Mouse (Mus musculus) heart, embryonic 11.5 days (tissue): Measurements from ENCODE around the gene Uba3. TPM values are rescaled to one million over a fixed set of nuclear protein-coding genes. Genes with fewer than 3 reads are reported as not detected.

Source experiments
- ATAC-seq: fragments of 200-750 bp; cut with Nextera tagmentation; replicated peaks from 2 replicates; pipeline ENCODE4 v1.8.0; 2017; ENCODE audit warnings: moderate library complexity; ENCODE audit not compliant: insufficient number of reproducible peaks, low FRiP score, low TSS enrichment
- H3K27ac ChIP-seq: fragments of 300-500 bp; sonication (generic); 2 replicates; pipeline ENCODE4 v1.5.1; 2014; ENCODE audit warnings: mild to moderate bottlenecking, low read depth, low read length
- H3K27me3 ChIP-seq: fragments of 300-500 bp; sonication (generic); 2 replicates; pipeline ENCODE4 v1.6.1; 2014; ENCODE audit warnings: mild to moderate bottlenecking, low read length, mixed read lengths; ENCODE audit not compliant: control insufficient read depth, insufficient read depth
- H3K36me3 ChIP-seq: fragments of 300-500 bp; sonication (generic); 2 replicates; pipeline ENCODE4 v1.6.1; 2014; ENCODE audit warnings: mild to moderate bottlenecking, low read length, moderate library complexity, mixed read lengths; ENCODE audit not compliant: control insufficient read depth, insufficient read depth
- H3K4me1 ChIP-seq: fragments of 300-500 bp; sonication (generic); 2 replicates; pipeline ENCODE4 v1.6.1; 2014; ENCODE audit warnings: low read length; ENCODE audit not compliant: control insufficient read depth, insufficient read depth
- H3K4me2 ChIP-seq: fragments of 300-500 bp; sonication (generic); 2 replicates; pipeline ENCODE4 v1.6.1; 2014; ENCODE audit warnings: mild to moderate bottlenecking, moderate library complexity
- H3K4me3 ChIP-seq: fragments of 300-500 bp; sonication (generic); 2 replicates; pipeline ENCODE4 v1.5.1; 2014; ENCODE audit warnings: low read depth, low read length
- H3K9ac ChIP-seq: fragments of 300-500 bp; sonication (generic); 2 replicates; pipeline ENCODE4 v1.6.1; 2014; ENCODE audit warnings: mild to moderate bottlenecking, low read depth, low read length, moderate library complexity
- H3K9me3 ChIP-seq: fragments of 300-500 bp; sonication (generic); replicated peaks from 2 replicates; pipeline ENCODE4 v1.6.1; 2016; ENCODE audit warnings: low read length; ENCODE audit not compliant: control insufficient read depth
- WGBS: fragments of 180-500 bp; shearing (Covaris S2); extraction: QIAGEN DNeasy Blood & Tissue Kit; methylation state at CpG from one replicate; pipeline ENCODE4 v1.1.7; 2014; ENCODE audit not compliant: insufficient replicate concordance; 5-methylcytosine and 5-hydroxymethylcytosine counted together
- polyA plus RNA-seq: library from polyadenylated mRNA; unstranded; fragments of >200 nt; fragmentation: Nextera tagmentation; extraction: Ambion mirVana; gene quantifications from 2 replicates; pipeline ENCODE4 v1.2.1, GENCODE M21; 2014

The Uba3 gene
- polyA plus RNA-seq, 1 experiment from 2014 or later, result 90.7 TPM

- H3K4me3 ChIP-seq, result no peak overlapping the region
- H3K36me3 ChIP-seq, result peaks cover 2% of the 10 kb centered on the region; the same call in 1 of the 2 replicates
- H3K27me3 ChIP-seq, result no peaks in the 10 kb centered on the region
- no peak overlapping the region for H3K9ac ChIP-seq
- H3K27ac ChIP-seq, result no peak overlapping the region
- WGBS, result 76% methylated on average over 6 of the region's 6 CpGs
- no peak overlapping the region for H3K4me2 ChIP-seq
- H3K9me3 ChIP-seq, result no peaks in the 10 kb centered on the region
- no peak for ATAC-seq
- peaks cover 18% of the 10 kb centered on the region for H3K4me1 ChIP-seq
Observed at GRCm38 (mm10) chr6:97150156-97150555, 55.3 kb downstream of the Uba3 start.

GRCm38 (mm10) chr6:97149721-97150120 lies 55.7 kb downstream of the Uba3 start:
- Histone ChIP-seq H3K36me3 (peaks cover 2% of the 10 kb centered on the region; the same call in 1 of the 2 replicates), H3K27me3 (no peaks in the 10 kb centered on the region), H3K9me3 (no peaks in the 10 kb centered on the region), H3K4me1 (peaks cover 18% of the 10 kb centered on the region), H3K4me2 (no peak overlapping the region), H3K9ac (no peak overlapping the region), H3K4me3 (no peak overlapping the region), H3K27ac (no peak overlapping the region)
- WGBS, result 75% methylated on average over 2 of the region's 2 CpGs
- ATAC-seq, result no peak

- Histone ChIP-seq H3K36me3 (peaks cover under 1% of the 10 kb centered on the region; the same call in 1 of the 2 replicates), H3K9me3 (no peaks in the 10 kb centered on the region), H3K4me3 (peak within 1 kb of the TSS; percentile 78), H3K27me3 (no peaks in the 10 kb centered on the region), H3K4me2 (peak within 1 kb of the TSS; percentile 97), H3K4me1 (peaks cover 24% of the 10 kb centered on the region), H3K27ac (peak within 1 kb of the TSS; percentile 79), H3K9ac (peak within 1 kb of the TSS; percentile 97)
- ATAC-seq, result peak; percentile 72
- under 1% methylated on average over 56 of the region's 56 CpGs for WGBS
Observed at GRCm38 (mm10) chr6:97148383-97149251, 56.8 kb downstream of the Uba3 start, which contains the start of gene Eogt. Gene Eogt, minus strand, starts transcription at chr6:97149182.

- no peaks in the 10 kb centered on the region for H3K9me3 ChIP-seq
- peak overlapping the region; percentile 79; the same call in 1 of the 2 replicates for H3K27ac ChIP-seq
- peak overlapping the region; percentile 78 for H3K4me3 ChIP-seq
- H3K27me3 ChIP-seq, result no peaks in the 10 kb centered on the region
- WGBS, result 18% methylated on average over 18 of the region's 18 CpGs
- no peaks in the 10 kb centered on the region for H3K36me3 ChIP-seq
- H3K9ac ChIP-seq, result peak overlapping the region; percentile 97
- peak overlapping the region; percentile 97 for H3K4me2 ChIP-seq
- H3K4me1 ChIP-seq, result peaks cover 24% of the 10 kb centered on the region
- ATAC-seq, result no peak
Observed at GRCm38 (mm10) chr6:97147755-97148382, 57.6 kb downstream of the Uba3 start.

- WGBS, result 89% methylated on average over 7 of the region's 7 CpGs
- H3K4me1 ChIP-seq, result peaks cover 24% of the 10 kb centered on the region
- ATAC-seq, result no peak
Observed at GRCm38 (mm10) chr6:97145156-97145555, 60.3 kb downstream of the Uba3 start.

GRCm38 (mm10) chr6:97144359-97144758 lies 61.1 kb downstream of the Uba3 start:
- Histone ChIP-seq H3K4me1 (peaks cover 23% of the 10 kb centered on the region), H3K9ac (no peak overlapping the region), H3K27ac (no peak overlapping the region), H3K4me2 (no peak overlapping the region), H3K4me3 (no peak overlapping the region), H3K9me3 (no peaks in the 10 kb centered on the region), H3K36me3 (peaks cover 7% of the 10 kb centered on the region), H3K27me3 (no peaks in the 10 kb centered on the region)
- WGBS, result 26% methylated on average over 7 of the region's 7 CpGs
- ATAC-seq, result no peak

More at GRCm38 (mm10) chr6:97145156-97145555, 60.3 kb downstream of the Uba3 start:
- Histone ChIP-seq H3K4me2 (no peak overlapping the region), H3K9ac (no peak overlapping the region), H3K4me3 (no peak overlapping the region), H3K27ac (no peak overlapping the region), H3K9me3 (no peaks in the 10 kb centered on the region), H3K27me3 (no peaks in the 10 kb centered on the region), H3K36me3 (no peaks in the 10 kb centered on the region; the same call in 1 of the 2 replicates)

- H3K9me3 ChIP-seq, result no peaks in the 10 kb centered on the region
- WGBS, result 31% methylated on average over 8 of the region's 8 CpGs
- H3K4me2 ChIP-seq, result no peak overlapping the region
- ATAC-seq, result no peak
- H3K9ac ChIP-seq, result no peak overlapping the region
- no peaks in the 10 kb centered on the region for H3K27me3 ChIP-seq
- peaks cover 8% of the 10 kb centered on the region for H3K36me3 ChIP-seq
- peaks cover 13% of the 10 kb centered on the region for H3K4me1 ChIP-seq
- H3K27ac ChIP-seq, result no peak overlapping the region
- no peak overlapping the region for H3K4me3 ChIP-seq
Observed at GRCm38 (mm10) chr6:97142611-97143010, 62.8 kb downstream of the Uba3 start.

GRCm38 (mm10) chr6:97141811-97142210 lies 63.6 kb downstream of the Uba3 start:
- Histone ChIP-seq H3K27me3 (no peaks in the 10 kb centered on the region), H3K4me2 (no peak overlapping the region), H3K9me3 (no peaks in the 10 kb centered on the region), H3K36me3 (peaks cover 8% of the 10 kb centered on the region), H3K27ac (no peak overlapping the region), H3K4me3 (no peak overlapping the region), H3K4me1 (peaks cover 9% of the 10 kb centered on the region), H3K9ac (no peak overlapping the region)
- ATAC-seq, result no peak
- WGBS, result 82% methylated on average over 7 of the region's 7 CpGs
